Mouse (Mus musculus): ENCODE measurements around the gene Ifitm3. TPM values are rescaled to one million over a fixed set of nuclear protein-coding genes. Genes with fewer than 3 reads are reported as not detected.

Ifitm3 gene
- polyA plus RNA-seq, 1 experiment, result 1,312 TPM

- H3K4me2 ChIP-seq (ENCODE audit: low read depth), result no peak overlapping the region
- no peak overlapping the region for H3K4me3 ChIP-seq
- no peaks in the 10 kb centered on the region for H3K36me3 ChIP-seq (ENCODE audit: control insufficient read depth, insufficient read depth)
- H3K27me3 ChIP-seq (ENCODE audit: control insufficient read depth, insufficient read depth, insufficient read length), result no peaks in the 10 kb centered on the region
- no peak for TF ChIP-seq MYOD1 (IDR thresholded peaks at IDR 0.05; ENCODE audit: control insufficient read depth in 1 of 3, insufficient read length in 2 of 3, low read depth in 2 of 3)
- no peak for TF ChIP-seq TCF3 (IDR thresholded peaks at IDR 0.05; ENCODE audit: insufficient read length, low read depth)
- TF ChIP-seq E2F4 (IDR thresholded peaks at IDR 0.05; ENCODE audit: insufficient read depth), result no peak
- no peak for TF ChIP-seq SRF (IDR thresholded peaks at IDR 0.05; ENCODE audit: control insufficient read depth, insufficient read length, low read depth)
- TF ChIP-seq MAX (IDR thresholded peaks at IDR 0.05; ENCODE audit: low read depth), result no peak
- no peak for TF ChIP-seq TCF12 (IDR thresholded peaks at IDR 0.05; ENCODE audit: insufficient read depth, poor library complexity, severe bottlenecking)
- no peak for TF ChIP-seq REST (IDR thresholded peaks at IDR 0.05; ENCODE audit: insufficient read depth, insufficient read length)
- no peak for TF ChIP-seq POLR2AphosphoS2 (IDR thresholded peaks at IDR 0.05; ENCODE audit: insufficient read length, low read depth)
- TF ChIP-seq POLR2A (IDR thresholded peaks at IDR 0.05; ENCODE audit: insufficient read length, low read depth), result no peak
- TF ChIP-seq MYOG (IDR thresholded peaks at IDR 0.05; ENCODE audit: control insufficient read depth in 1 of 3, insufficient read depth in 1 of 3, insufficient read length in 2 of 3, low read depth in 2 of 3), result no peak
- TF ChIP-seq USF1 (IDR thresholded peaks at IDR 0.05; ENCODE audit: low read depth), result no peak
- TF ChIP-seq CEBPB (IDR thresholded peaks at IDR 0.05; ENCODE audit: insufficient read depth, poor library complexity, severe bottlenecking), result no peak
- H3ac ChIP-seq (ENCODE audit: control insufficient read depth, insufficient read length), result no peak overlapping the region
- H3K79me2 ChIP-seq (ENCODE audit: control insufficient read depth, insufficient read depth), result no peaks in the 10 kb centered on the region
Measured at GRCm38 (mm10) chr7:141055785-141056184, 45.2 kb upstream of the Ifitm3 start.

GRCm38 (mm10) chr7:141052421-141052820 is 41.9 kb upstream of the Ifitm3 start:
- H3K79me2 ChIP-seq (ENCODE audit: control insufficient read depth, insufficient read depth), result no peaks in the 10 kb centered on the region
- no peak overlapping the region for H3K4me3 ChIP-seq
- TF ChIP-seq E2F4 (IDR thresholded peaks at IDR 0.05; ENCODE audit: insufficient read depth), result no peak
- no peak for TF ChIP-seq POLR2AphosphoS2 (IDR thresholded peaks at IDR 0.05; ENCODE audit: insufficient read length, low read depth)
- TF ChIP-seq TCF3 (IDR thresholded peaks at IDR 0.05; ENCODE audit: insufficient read length, low read depth), result no peak
- TF ChIP-seq CEBPB (IDR thresholded peaks at IDR 0.05; ENCODE audit: insufficient read depth, poor library complexity, severe bottlenecking), result no peak
- TF ChIP-seq MAX (IDR thresholded peaks at IDR 0.05; ENCODE audit: low read depth), result no peak
- TF ChIP-seq SRF (IDR thresholded peaks at IDR 0.05; ENCODE audit: control insufficient read depth, insufficient read length, low read depth), result no peak
- TF ChIP-seq MYOD1 (IDR thresholded peaks at IDR 0.05; ENCODE audit: control insufficient read depth in 1 of 3, insufficient read length in 2 of 3, low read depth in 2 of 3), result no peak
- no peak for TF ChIP-seq POLR2A (IDR thresholded peaks at IDR 0.05; ENCODE audit: insufficient read length, low read depth)
- no peak for TF ChIP-seq USF1 (IDR thresholded peaks at IDR 0.05; ENCODE audit: low read depth)
- no peak for TF ChIP-seq MYOG (IDR thresholded peaks at IDR 0.05; ENCODE audit: control insufficient read depth in 1 of 3, insufficient read depth in 1 of 3, insufficient read length in 2 of 3, low read depth in 2 of 3)
- TF ChIP-seq REST (IDR thresholded peaks at IDR 0.05; ENCODE audit: insufficient read depth, insufficient read length), result no peak
- TF ChIP-seq TCF12 (IDR thresholded peaks at IDR 0.05; ENCODE audit: insufficient read depth, poor library complexity, severe bottlenecking), result no peak
- H3K27me3 ChIP-seq (ENCODE audit: control insufficient read depth, insufficient read depth, insufficient read length), result no peaks in the 10 kb centered on the region
- no peak overlapping the region for H3K4me2 ChIP-seq (ENCODE audit: low read depth)
- H3K36me3 ChIP-seq (ENCODE audit: control insufficient read depth, insufficient read depth), result no peaks in the 10 kb centered on the region
- H3ac ChIP-seq (ENCODE audit: control insufficient read depth, insufficient read length), result no peak overlapping the region

- Histone ChIP-seq H3K4me3 (no peak overlapping the region), H3K4me2 (ENCODE audit: low read depth) (no peak overlapping the region), H3ac (ENCODE audit: control insufficient read depth, insufficient read length) (no peak overlapping the region), H3K27me3 (ENCODE audit: control insufficient read depth, insufficient read depth, insufficient read length) (no peaks in the 10 kb centered on the region), H3K36me3 (ENCODE audit: control insufficient read depth, insufficient read depth) (no peaks in the 10 kb centered on the region), H3K79me2 (ENCODE audit: control insufficient read depth, insufficient read depth) (no peaks in the 10 kb centered on the region)
- TF ChIP-seq POLR2A (IDR thresholded peaks at IDR 0.05; ENCODE audit: insufficient read length, low read depth), result no peak
- TF ChIP-seq MYOD1 (IDR thresholded peaks at IDR 0.05; ENCODE audit: control insufficient read depth in 1 of 3, insufficient read length in 2 of 3, low read depth in 2 of 3), result no peak
- TF ChIP-seq MAX (IDR thresholded peaks at IDR 0.05; ENCODE audit: low read depth), result no peak
- TF ChIP-seq CEBPB (IDR thresholded peaks at IDR 0.05; ENCODE audit: insufficient read depth, poor library complexity, severe bottlenecking), result no peak
- TF ChIP-seq POLR2AphosphoS2 (IDR thresholded peaks at IDR 0.05; ENCODE audit: insufficient read length, low read depth), result no peak
- no peak for TF ChIP-seq E2F4 (IDR thresholded peaks at IDR 0.05; ENCODE audit: insufficient read depth)
- TF ChIP-seq SRF (IDR thresholded peaks at IDR 0.05; ENCODE audit: control insufficient read depth, insufficient read length, low read depth), result no peak
- TF ChIP-seq REST (IDR thresholded peaks at IDR 0.05; ENCODE audit: insufficient read depth, insufficient read length), result no peak
- TF ChIP-seq TCF12 (IDR thresholded peaks at IDR 0.05; ENCODE audit: insufficient read depth, poor library complexity, severe bottlenecking), result no peak
- no peak for TF ChIP-seq TCF3 (IDR thresholded peaks at IDR 0.05; ENCODE audit: insufficient read length, low read depth)
- TF ChIP-seq MYOG (IDR thresholded peaks at IDR 0.05; ENCODE audit: control insufficient read depth in 1 of 3, insufficient read depth in 1 of 3, insufficient read length in 2 of 3, low read depth in 2 of 3), result no peak
- TF ChIP-seq USF1 (IDR thresholded peaks at IDR 0.05; ENCODE audit: low read depth), result no peak
Measured at GRCm38 (mm10) chr7:141052016-141052415, 41.4 kb upstream of the Ifitm3 start.

- Histone ChIP-seq H3K4me3 (no peak overlapping the region), H3K4me2 (ENCODE audit: low read depth) (no peak overlapping the region), H3K27me3 (ENCODE audit: control insufficient read depth, insufficient read depth, insufficient read length) (no peaks in the 10 kb centered on the region), H3K36me3 (ENCODE audit: control insufficient read depth, insufficient read depth) (no peaks in the 10 kb centered on the region), H3K79me2 (ENCODE audit: control insufficient read depth, insufficient read depth) (no peaks in the 10 kb centered on the region), H3ac (ENCODE audit: control insufficient read depth, insufficient read length) (no peak overlapping the region)
- no peak for TF ChIP-seq SRF (IDR thresholded peaks at IDR 0.05; ENCODE audit: control insufficient read depth, insufficient read length, low read depth)
- TF ChIP-seq TCF3 (IDR thresholded peaks at IDR 0.05; ENCODE audit: insufficient read length, low read depth), result no peak
- no peak for TF ChIP-seq E2F4 (IDR thresholded peaks at IDR 0.05; ENCODE audit: insufficient read depth)
Measured at GRCm38 (mm10) chr7:141051060-141051685, 40.6 kb upstream of the Ifitm3 start.

Data from myocyte (in vitro differentiated cells).